Mouse (Mus musculus) stomach, embryonic 15.5 days (tissue): Measurements from ENCODE around the gene Inip. TPM values are rescaled to one million over a fixed set of nuclear protein-coding genes. Genes with fewer than 3 reads are reported as not detected.
A peak's percentile ranks its signal among the peaks of the same experiment; 100 is the strongest.

Experiments
- ATAC-seq: fragments of 200-750 bp; cut with Nextera tagmentation; 2 replicates; pipeline ENCODE4 v1.8.0; 2017; ENCODE audit warnings: low read depth, moderate number of reproducible peaks, moderate TSS enrichment; ENCODE audit not compliant: insufficient read depth, low FRiP score
- H3K27ac ChIP-seq: fragments of 300-500 bp; sonication (generic); 2 replicates; pipeline ENCODE4 v1.5.1; 2015; ENCODE audit warnings: mild to moderate bottlenecking, inconsistent platforms
- H3K27me3 ChIP-seq: fragments of 300-500 bp; sonication (generic); replicated peaks from 2 replicates; pipeline ENCODE4 v1.6.1; 2015; ENCODE audit warnings: inconsistent platforms
- H3K36me3 ChIP-seq: fragments of 300-500 bp; sonication (generic); 2 replicates; pipeline ENCODE4 v1.6.1; 2015; ENCODE audit warnings: inconsistent platforms
- H3K4me1 ChIP-seq: fragments of 300-500 bp; sonication (generic); 2 replicates; pipeline ENCODE4 v1.6.1; 2015; ENCODE audit warnings: inconsistent platforms
- H3K4me2 ChIP-seq: fragments of 300-500 bp; sonication (generic); 2 replicates; pipeline ENCODE4 v1.6.1; 2015; ENCODE audit warnings: mild to moderate bottlenecking, inconsistent platforms
- H3K4me3 ChIP-seq: fragments of 300-500 bp; sonication (generic); replicated peaks from 2 replicates; pipeline ENCODE4 v1.5.1; 2015; ENCODE audit warnings: inconsistent platforms
- H3K9ac ChIP-seq: fragments of 300-500 bp; sonication (generic); 2 replicates; pipeline ENCODE4 v1.6.1; 2015; ENCODE audit warnings: inconsistent platforms
- H3K9me3 ChIP-seq: fragments of 300-500 bp; sonication (generic); 2 replicates; pipeline ENCODE4 v1.6.1; 2016; ENCODE audit warnings: inconsistent platforms
- whole genome bisulfite sequencing: fragments of 180-500 bp; shearing (Covaris S2); methylation state at CpG from one replicate; pipeline ENCODE4 v1.1.7; 2015; 5-methylcytosine and 5-hydroxymethylcytosine counted together
- polyA plus RNA-seq: library from polyadenylated mRNA; unstranded; fragments of >200 nt; fragmentation: Nextera tagmentation; extraction: Ambion mirVana; gene quantifications from 2 replicates; pipeline ENCODE4 v1.2.1, GENCODE M21; 2015

The Inip gene
- polyA plus RNA-seq, 1 experiment from 2014 or later, result 44.0 TPM

DNA sequence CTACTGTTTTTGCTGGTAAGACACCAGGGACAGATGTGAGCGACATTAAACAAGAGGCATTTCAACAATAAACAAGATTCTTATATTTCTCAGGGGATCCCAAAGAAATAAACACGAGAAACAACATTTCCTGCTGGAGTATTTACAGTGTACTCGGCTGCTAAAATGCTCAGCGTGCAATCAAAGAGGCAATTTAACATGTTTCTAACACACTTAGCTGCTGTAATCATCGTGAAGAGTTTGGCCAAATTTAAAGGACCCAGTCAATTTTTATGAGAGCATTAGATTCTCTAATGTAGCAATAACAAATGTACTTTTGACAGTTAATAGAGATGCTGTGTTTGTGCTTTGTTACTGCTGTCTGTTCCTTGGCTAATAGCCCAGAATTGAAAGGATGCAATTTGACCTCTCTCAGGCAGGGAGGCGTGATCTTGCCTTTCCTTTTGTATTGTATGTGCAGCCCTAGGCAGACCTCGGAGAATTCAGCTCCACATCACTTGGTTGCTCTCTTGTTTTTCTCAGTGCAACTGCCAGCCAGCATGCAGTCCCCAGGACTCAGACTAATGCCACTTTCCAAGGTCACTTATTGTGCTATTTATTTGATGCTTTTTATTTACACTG lies 35.9 kb downstream of the Inip start:
- no peak overlapping the region for H3K4me3 ChIP-seq
- H3K36me3 ChIP-seq, result peaks cover 6% of the 10 kb centered on the region
- H3K9me3 ChIP-seq, result no peaks in the 10 kb centered on the region
- 22% methylated on average over 7 of the region's 7 CpGs for WGBS
- peak overlapping the region; percentile 20; the same call in 1 of the 2 replicates for H3K4me2 ChIP-seq
- peak overlapping the region; percentile 73 for H3K27ac ChIP-seq
- peak; percentile 66; the same call in 1 of the 2 replicates for ATAC-seq
- H3K27me3 ChIP-seq, result no peaks in the 10 kb centered on the region
- peaks cover 8% of the 10 kb centered on the region for H3K4me1 ChIP-seq
- H3K9ac ChIP-seq, result no peak overlapping the region

DNA sequence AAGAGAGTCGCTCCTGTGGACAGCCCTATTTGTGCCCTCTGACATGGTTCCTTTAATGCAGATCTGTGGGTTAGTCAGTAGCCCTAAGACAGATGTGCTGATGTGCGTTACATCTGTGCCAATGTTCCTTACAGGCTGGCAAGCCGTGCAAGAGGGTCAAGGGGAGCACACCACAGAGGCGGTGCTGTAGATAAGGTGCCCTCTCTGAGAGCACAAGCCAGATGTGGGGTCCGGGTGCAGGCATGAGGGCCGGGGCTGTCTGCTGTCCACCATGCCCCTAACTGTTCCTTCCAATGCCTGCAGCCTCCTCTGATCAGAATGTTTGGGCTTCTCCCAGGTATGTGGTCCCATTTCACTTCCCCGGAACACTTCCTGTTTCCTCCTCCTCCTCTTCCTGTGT lies 36.4 kb downstream of the Inip start:
- no peak for ATAC-seq
- WGBS, result 58% methylated on average over 7 of the region's 7 CpGs
- no peak overlapping the region for H3K4me3 ChIP-seq
- H3K9me3 ChIP-seq, result no peaks in the 10 kb centered on the region
- no peaks in the 10 kb centered on the region for H3K27me3 ChIP-seq
- H3K4me1 ChIP-seq, result peaks cover 10% of the 10 kb centered on the region
- no peak overlapping the region for H3K9ac ChIP-seq
- peaks cover under 1% of the 10 kb centered on the region; the same call in 1 of the 2 replicates for H3K36me3 ChIP-seq
- peak overlapping the region; percentile 73 for H3K27ac ChIP-seq
- peak overlapping the region; percentile 20; the same call in 1 of the 2 replicates for H3K4me2 ChIP-seq

- Histone ChIP-seq H3K9ac (no peak overlapping the region), H3K27me3 (no peaks in the 10 kb centered on the region), H3K27ac (no peak overlapping the region), H3K36me3 (no peaks in the 10 kb centered on the region), H3K4me1 (peaks cover 10% of the 10 kb centered on the region), H3K4me3 (no peak overlapping the region), H3K4me2 (no peak overlapping the region), H3K9me3 (no peaks in the 10 kb centered on the region)
- WGBS, result 75% methylated on average over 4 of the region's 4 CpGs
- no peak for ATAC-seq
Observed at GRCm38 (mm10) chr4:59761365-59761729, 40.0 kb downstream of the Inip start.

DNA sequence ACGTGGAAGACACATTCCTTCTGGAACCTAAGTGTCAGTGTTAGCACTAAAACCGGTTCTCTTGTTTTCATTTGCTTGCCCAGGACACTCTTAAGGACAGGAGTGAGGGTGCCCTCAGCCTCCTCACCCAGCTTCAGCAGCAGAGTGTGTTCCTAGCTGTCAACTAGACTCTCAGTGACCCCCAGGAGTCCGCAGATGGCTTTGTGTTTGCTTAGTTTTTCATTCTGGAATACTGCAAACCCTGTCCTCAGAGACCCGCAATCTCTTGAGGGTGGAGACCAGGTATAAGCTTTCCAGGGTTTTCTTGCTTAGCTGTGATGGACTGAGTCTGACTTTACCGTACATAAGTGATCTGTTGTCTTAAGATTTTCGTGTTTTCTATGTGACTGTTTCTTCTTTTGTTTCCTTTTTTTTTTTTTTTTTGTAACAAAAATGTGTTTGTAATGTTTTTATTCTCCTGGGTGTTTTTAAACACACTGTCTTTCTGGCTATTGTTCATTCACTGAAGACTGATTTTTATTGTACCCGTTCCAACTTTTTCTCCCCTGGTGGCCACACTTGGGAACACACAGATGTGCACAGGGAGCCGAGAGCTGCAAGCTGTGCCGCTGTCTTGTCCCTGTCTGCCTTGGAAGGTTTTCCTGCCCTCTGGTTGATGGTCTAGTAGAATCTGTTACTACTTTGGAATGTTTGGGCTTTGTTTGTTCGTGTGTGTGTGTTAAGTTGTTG lies 40.6 kb downstream of the Inip start:
- Histone ChIP-seq H3K4me3 (no peak overlapping the region), H3K36me3 (no peaks in the 10 kb centered on the region), H3K4me1 (peaks cover 10% of the 10 kb centered on the region), H3K27me3 (no peaks in the 10 kb centered on the region), H3K9me3 (no peaks in the 10 kb centered on the region), H3K4me2 (no peak overlapping the region), H3K27ac (no peak overlapping the region), H3K9ac (no peak overlapping the region)
- no peak for ATAC-seq
- 48% methylated on average over 10 of the region's 10 CpGs for WGBS

DNA sequence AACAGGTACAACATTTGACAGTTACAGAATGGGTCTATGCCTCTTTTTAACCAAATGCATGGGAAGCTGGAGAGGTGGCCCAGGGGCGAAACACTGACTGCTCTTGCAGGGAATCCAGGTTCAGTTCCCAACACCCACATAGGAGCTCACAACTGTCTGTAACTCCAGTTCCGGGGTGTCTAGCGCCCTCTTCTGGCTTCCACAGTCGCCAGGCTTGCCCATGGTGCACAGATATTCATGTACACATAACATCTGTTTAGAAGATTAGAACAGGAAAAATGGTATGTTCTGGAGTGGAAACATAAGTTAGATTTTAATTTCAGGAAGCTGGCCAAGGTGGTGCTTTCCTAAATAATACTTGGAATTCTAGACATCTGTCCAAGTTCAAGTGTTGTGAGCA lies 41.4 kb downstream of the Inip start:
- Histone ChIP-seq H3K4me2 (no peak overlapping the region), H3K36me3 (no peaks in the 10 kb centered on the region), H3K9ac (no peak overlapping the region), H3K4me3 (no peak overlapping the region), H3K9me3 (no peaks in the 10 kb centered on the region), H3K27me3 (no peaks in the 10 kb centered on the region), H3K4me1 (peaks cover 8% of the 10 kb centered on the region), H3K27ac (no peak overlapping the region)
- no peak for ATAC-seq
- 71% methylated on average over 4 of the region's 4 CpGs for WGBS

GRCm38 (mm10) chr4:59757452-59758435 lies 43.6 kb downstream of the Inip start:
- Histone ChIP-seq H3K27ac (no peak overlapping the region), H3K36me3 (peaks cover 2% of the 10 kb centered on the region; the same call in 1 of the 2 replicates), H3K4me2 (no peak overlapping the region), H3K4me3 (no peak overlapping the region), H3K9me3 (no peaks in the 10 kb centered on the region), H3K9ac (no peak overlapping the region), H3K4me1 (0 out of 2 replicates have a peak, but pooled peaks cover 4% of the 10 kb centered on the region), H3K27me3 (no peaks in the 10 kb centered on the region)
- ATAC-seq, result no peak
- 74% methylated on average over 12 of the region's 12 CpGs for WGBS

GRCm38 (mm10) chr4:59756332-59757082 lies 44.9 kb downstream of the Inip start:
- H3K4me1 ChIP-seq, result 0 out of 2 replicates have a peak, but pooled peaks cover 4% of the 10 kb centered on the region
- no peak overlapping the region for H3K9ac ChIP-seq
- H3K4me2 ChIP-seq, result no peak overlapping the region
- 73% methylated on average over 9 of the region's 9 CpGs for WGBS
- H3K4me3 ChIP-seq, result no peak overlapping the region
- no peaks in the 10 kb centered on the region for H3K9me3 ChIP-seq
- H3K27me3 ChIP-seq, result no peaks in the 10 kb centered on the region
- no peak for ATAC-seq
- peaks cover 6% of the 10 kb centered on the region; the same call in 1 of the 2 replicates for H3K36me3 ChIP-seq
- no peak overlapping the region for H3K27ac ChIP-seq

DNA sequence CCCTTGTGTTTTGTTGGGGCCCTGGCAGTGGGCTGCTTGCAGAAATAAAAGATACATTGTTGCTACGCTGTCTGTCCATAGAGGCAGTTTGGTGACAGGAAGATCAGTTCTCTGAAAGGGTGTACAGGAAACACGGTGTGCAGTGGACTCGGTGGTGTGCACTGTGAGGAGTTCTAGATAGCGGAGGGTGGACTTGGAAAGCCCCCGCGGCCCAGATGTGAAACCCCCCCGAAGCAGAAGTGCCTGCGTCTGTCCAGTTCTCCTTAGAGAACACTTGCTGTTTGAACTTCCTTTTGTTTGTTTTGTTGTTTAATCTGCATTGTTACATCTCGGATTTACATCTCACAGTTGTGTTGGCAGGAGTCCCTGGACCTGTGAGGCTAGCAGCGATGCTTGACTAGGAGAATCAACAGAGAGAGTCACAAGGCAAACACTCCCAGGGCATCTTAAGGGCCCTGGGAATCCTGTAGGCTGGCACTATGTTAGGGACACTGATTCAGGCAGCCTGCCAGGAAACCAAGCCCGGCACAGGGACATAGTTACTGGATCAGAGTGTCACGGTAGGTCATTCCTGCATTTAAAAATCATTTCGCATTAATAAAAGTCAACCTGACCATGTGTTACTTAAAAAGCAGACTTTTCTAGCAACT lies 47.8 kb downstream of the Inip start:
- no peak for ATAC-seq
- H3K27me3 ChIP-seq, result no peaks in the 10 kb centered on the region
- no peak overlapping the region for H3K9ac ChIP-seq
- no peaks in the 10 kb centered on the region for H3K9me3 ChIP-seq
- H3K4me3 ChIP-seq, result no peak overlapping the region
- H3K27ac ChIP-seq, result no peak overlapping the region
- no peaks in the 10 kb centered on the region for H3K4me1 ChIP-seq
- peaks cover 6% of the 10 kb centered on the region; the same call in 1 of the 2 replicates for H3K36me3 ChIP-seq
- H3K4me2 ChIP-seq, result no peak overlapping the region
- 74% methylated on average over 13 of the region's 13 CpGs for WGBS

GRCm38 (mm10) chr4:59739882-59740281 lies 61.5 kb downstream of the Inip start:
- no peaks in the 10 kb centered on the region for H3K36me3 ChIP-seq
- H3K4me1 ChIP-seq, result no peaks in the 10 kb centered on the region
- no peak overlapping the region for H3K27ac ChIP-seq
- WGBS, result 42% methylated on average over 2 of the region's 2 CpGs
- H3K9me3 ChIP-seq, result 0 out of 2 replicates have a peak, but pooled peaks cover 3% of the 10 kb centered on the region
- no peak overlapping the region for H3K4me2 ChIP-seq
- no peak for ATAC-seq
- no peaks in the 10 kb centered on the region for H3K27me3 ChIP-seq
- no peak overlapping the region for H3K4me3 ChIP-seq
- H3K9ac ChIP-seq, result no peak overlapping the region

DNA sequence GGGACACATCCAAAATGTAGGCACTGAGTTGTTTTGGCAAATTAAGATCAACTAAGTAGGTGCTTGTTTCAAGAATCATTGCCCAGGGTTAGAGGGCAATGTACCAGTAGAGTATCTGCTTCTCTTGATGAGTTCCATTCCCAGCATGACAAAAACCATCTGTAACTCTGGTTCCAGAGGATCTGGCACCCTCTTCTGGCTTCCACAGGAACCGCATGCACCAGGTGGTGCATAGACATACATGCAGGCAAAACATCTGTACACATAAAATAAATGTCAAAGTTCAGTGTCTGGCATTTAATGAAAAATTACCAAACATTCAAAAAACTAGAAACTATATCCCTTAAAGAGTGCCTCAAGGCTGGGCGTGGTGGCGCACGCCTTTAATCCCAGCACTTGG lies 62.1 kb downstream of the Inip start:
- 0 out of 2 replicates have a peak, but pooled peaks cover 3% of the 10 kb centered on the region for H3K9me3 ChIP-seq
- 94% methylated on average over 4 of the region's 4 CpGs for WGBS
- ATAC-seq, result no peak
- H3K27ac ChIP-seq, result no peak overlapping the region
- H3K27me3 ChIP-seq, result no peaks in the 10 kb centered on the region
- H3K9ac ChIP-seq, result no peak overlapping the region
- H3K4me1 ChIP-seq, result no peaks in the 10 kb centered on the region
- H3K4me3 ChIP-seq, result no peak overlapping the region
- no peak overlapping the region for H3K4me2 ChIP-seq
- H3K36me3 ChIP-seq, result no peaks in the 10 kb centered on the region

DNA sequence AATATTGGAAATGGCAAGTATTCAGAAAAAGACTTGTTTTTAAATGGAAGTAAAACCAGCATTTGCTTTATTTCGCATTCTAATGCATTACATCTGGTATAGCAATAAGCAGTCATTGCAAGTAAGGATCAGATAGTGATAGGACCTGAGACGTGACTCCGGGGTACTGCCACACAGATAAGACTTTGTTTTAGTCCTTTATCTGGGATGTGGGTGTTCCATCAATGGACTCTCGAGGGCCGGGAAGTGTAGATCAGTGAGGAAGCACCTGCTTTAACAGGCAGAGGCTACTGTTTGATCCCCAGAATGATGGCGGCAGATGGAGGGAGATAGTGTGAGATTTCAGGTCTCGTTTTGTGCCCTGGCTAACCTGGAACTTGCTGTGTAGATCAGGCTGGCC lies 69.8 kb downstream of the Inip start:
- WGBS, result 87% methylated on average over 7 of the region's 7 CpGs
- H3K9me3 ChIP-seq, result no peaks in the 10 kb centered on the region
- no peak overlapping the region for H3K4me3 ChIP-seq
- no peak overlapping the region for H3K27ac ChIP-seq
- H3K4me1 ChIP-seq, result no peaks in the 10 kb centered on the region
- ATAC-seq, result no peak
- no peak overlapping the region for H3K4me2 ChIP-seq
- no peaks in the 10 kb centered on the region for H3K36me3 ChIP-seq
- no peak overlapping the region for H3K9ac ChIP-seq
- no peaks in the 10 kb centered on the region for H3K27me3 ChIP-seq
